Mouse (Mus musculus) left cerebral cortex, postnatal 10 days (tissue): Measurements from ENCODE around the gene Olfr702. TPM values are rescaled to one million over a fixed set of nuclear protein-coding genes. Genes with fewer than 3 reads are reported as not detected.

Experiments used
- DNase-seq, 2 experiments: peaks; one replicate each; pipeline ENCODE4 v3.0.0; 2021 to 2022; ENCODE audit warnings: low spot score in 2 of 2, mixed read lengths in 1 of 2; ENCODE audit errors: extremely low spot score in 1 of 2
- intact Hi-C: fragments of 180-260 bp; cut with DNase I; formaldehyde crosslinking; loops from one replicate; pipeline ENCODE4 v1.15.1; 2025
- total RNA-seq, 2 experiments: library from RNA; stranded (reverse); gene quantifications; 2 replicates each; pipeline ENCODE4 v1.2.3; 2021

Gene Olfr702
- total RNA-seq = not detected

GRCm38 (mm10) chr7:106833793-106834192 lies at the start of gene Olfr702:
TSS of gene Olfr702 (minus strand) at chr7:106833893.
- DNase-seq = no peak
- intact Hi-C loops = no loop called here

- intact Hi-C loops = no loop called here
Observed at GRCm38 (mm10) chr7:106876791-106877190, 43.1 kb upstream of the Olfr702 start, which contains the start of gene Olfr705. TSS of gene Olfr705 (minus strand) at chr7:106876891.

GRCm38 (mm10) chr7:106862885-106863284 lies 29.2 kb upstream of the Olfr702 start, which contains the start of gene Olfr704:
TSS of gene Olfr704 (plus strand) at chr7:106863185.
- intact Hi-C loops = no loop called here
- DNase-seq = no peak

More at GRCm38 (mm10) chr7:106876791-106877190, 43.1 kb upstream of the Olfr702 start, which contains the start of gene Olfr705:
- no peak for DNase-seq

- intact Hi-C loops = no loop called here
Observed at GRCm38 (mm10) chr7:106843060-106843459, 9.4 kb upstream of the Olfr702 start, which contains the start of gene Olfr703. TSS of gene Olfr703 (plus strand) at chr7:106843360.

GRCm38 (mm10) chr7:106818414-106818813 lies 15.3 kb downstream of the Olfr702 start:
- no peak for DNase-seq
- intact Hi-C loops = no loop called here

More at GRCm38 (mm10) chr7:106843060-106843459, 9.4 kb upstream of the Olfr702 start, which contains the start of gene Olfr703:
- DNase-seq = no peak

- intact Hi-C loops = no loop called here
- DNase-seq = no peak
Observed at GRCm38 (mm10) chr7:106815775-106816174, 17.9 kb downstream of the Olfr702 start.

- intact Hi-C loops = no loop called here
- DNase-seq = no peak
Observed at GRCm38 (mm10) chr7:106813829-106814228, 19.9 kb downstream of the Olfr702 start, which contains the start of gene Olfr701. TSS of gene Olfr701 (plus strand) at chr7:106814129.

- intact Hi-C loops = no loop called here
- DNase-seq = no peak
Observed at GRCm38 (mm10) chr7:106808734-106809133, 25.0 kb downstream of the Olfr702 start, which contains the start of gene Olfr700. TSS of gene Olfr700 (minus strand) at chr7:106808834.

- DNase-seq = no peak
Observed at GRCm38 (mm10) chr7:106793098-106793497, 40.6 kb downstream of the Olfr702 start, which contains the start of gene Olfr699. TSS of gene Olfr699 (minus strand) at chr7:106793198.

GRCm38 (mm10) chr7:106788330-106788729 lies 45.4 kb downstream of the Olfr702 start:
- intact Hi-C loops = no loop called here
- no peak for DNase-seq

More at GRCm38 (mm10) chr7:106793098-106793497, 40.6 kb downstream of the Olfr702 start, which contains the start of gene Olfr699:
- intact Hi-C loops = no loop called here

Other genes with a start within 250 kb of the Olfr702 start
- gene Olfr693, start 153.3 kb downstream of the Olfr702 start, total RNA-seq = not detected
- not detected for gene Olfr694, start 142.1 kb downstream of the Olfr702 start, total RNA-seq
- gene Olfr695, start 117.5 kb downstream of the Olfr702 start, total RNA-seq = not detected
- gene Olfr697, start 91.5 kb downstream of the Olfr702 start, total RNA-seq = not detected
- not detected for gene Olfr698, start 78.5 kb downstream of the Olfr702 start, total RNA-seq
- gene Olfr699, start 40.7 kb downstream of the Olfr702 start, total RNA-seq = not detected
- gene Olfr700, start 25.1 kb downstream of the Olfr702 start, total RNA-seq = not detected
- not detected for gene Olfr701, start 19.8 kb downstream of the Olfr702 start, total RNA-seq
- not detected for gene Olfr703, start 9.5 kb upstream of the Olfr702 start, total RNA-seq
- not detected for gene Olfr704, start 29.3 kb upstream of the Olfr702 start, total RNA-seq
- not detected for gene Olfr705, start 43.0 kb upstream of the Olfr702 start, total RNA-seq
- not detected for gene Olfr706, start 54.3 kb upstream of the Olfr702 start, total RNA-seq
- gene Olfr707, start 67.3 kb upstream of the Olfr702 start, total RNA-seq = not detected
- gene Olfr1532-ps1, start 74.1 kb upstream of the Olfr702 start, total RNA-seq = not detected
- gene Olfr709-ps1, start 98.3 kb upstream of the Olfr702 start, total RNA-seq = not detected
- gene Olfr710, start 114.4 kb upstream of the Olfr702 start, total RNA-seq = not detected
- gene Olfr6, start 130.0 kb upstream of the Olfr702 start, total RNA-seq = not detected
- gene Olfr711, start 141.6 kb upstream of the Olfr702 start, total RNA-seq = not detected
- gene Olfr2, start 172.2 kb upstream of the Olfr702 start, total RNA-seq = not detected
- gene Olfr713, start 197.3 kb upstream of the Olfr702 start, total RNA-seq = not detected
- gene Olfr714, start 237.1 kb upstream of the Olfr702 start, total RNA-seq = not detected